Mouse (Mus musculus) mesoderm, embryonic 11.5 days (tissue): ENCODE data around the gene Adh5.
"Not testable (repeated sequence)": the region's sequence is repeated elsewhere in the genome, so short reads cannot be mapped to it uniquely, and the experiment has no call there.

ENCODE experiments used
- DNase-seq: peaks from one replicate; pipeline ENCODE4 v3.0.0-alpha.2; 2012; ENCODE audit warnings: low read depth, low spot score

Adh5 gene

GRCm38 (mm10) chr3:138460260-138460659 is 17.4 kb downstream of the Adh5 start:
- DNase-seq: no peak

- no peak for DNase-seq
Observed at GRCm38 (mm10) chr3:138461832-138462231, 18.9 kb downstream of the Adh5 start.

GRCm38 (mm10) chr3:138463137-138463536 is 20.2 kb downstream of the Adh5 start:
- peak; percentile 41 for DNase-seq

GRCm38 (mm10) chr3:138463807-138464206 is 20.9 kb downstream of the Adh5 start:
- no peak for DNase-seq

- DNase-seq: no peak
Observed at GRCm38 (mm10) chr3:138464573-138465147, 21.8 kb downstream of the Adh5 start.

- not testable (repeated sequence) for DNase-seq
Observed at GRCm38 (mm10) chr3:138466656-138467055, 23.8 kb downstream of the Adh5 start.

GRCm38 (mm10) chr3:138471066-138471465 is 28.2 kb downstream of the Adh5 start:
- no peak for DNase-seq

GRCm38 (mm10) chr3:138479489-138479888 is 36.6 kb downstream of the Adh5 start:
- no peak for DNase-seq

GRCm38 (mm10) chr3:138481526-138482284 is 38.8 kb downstream of the Adh5 start:
- no peak for DNase-seq

GRCm38 (mm10) chr3:138483240-138483639 is 40.3 kb downstream of the Adh5 start:
- no peak for DNase-seq

GRCm38 (mm10) chr3:138488584-138489326 is 45.9 kb downstream of the Adh5 start:
- no peak for DNase-seq

GRCm38 (mm10) chr3:138489327-138490033 is 46.6 kb downstream of the Adh5 start, which contains the start of gene Metap1:
Gene Metap1 (minus strand): TSS chr3:138489515.
- peak; percentile 96 for DNase-seq

GRCm38 (mm10) chr3:138490034-138490337 is 47.1 kb downstream of the Adh5 start:
- no peak for DNase-seq

GRCm38 (mm10) chr3:138493668-138494067 is 50.8 kb downstream of the Adh5 start:
- no peak for DNase-seq

GRCm38 (mm10) chr3:138494565-138494964 is 51.7 kb downstream of the Adh5 start:
- DNase-seq: no peak

- DNase-seq: no peak
Observed at GRCm38 (mm10) chr3:138495166-138496145, 52.6 kb downstream of the Adh5 start.

- no peak for DNase-seq
Observed at GRCm38 (mm10) chr3:138498731-138499130, 55.8 kb downstream of the Adh5 start.

- peak; percentile 93 for DNase-seq
Observed at GRCm38 (mm10) chr3:138499854-138500740, 57.2 kb downstream of the Adh5 start.

GRCm38 (mm10) chr3:138503754-138504153 is 60.9 kb downstream of the Adh5 start:
- DNase-seq: no peak
